Mouse (Mus musculus) neural tube, embryonic 13.5 days (tissue): ENCODE data around the gene Lrriq1. TPM values are rescaled to one million over a fixed set of nuclear protein-coding genes. Genes with fewer than 3 reads are reported as not detected.
A peak's percentile ranks its signal among the peaks of the same experiment; 100 is the strongest.

Experiments used
- ATAC-seq: fragments of 200-750 bp; cut with Nextera tagmentation; 2 replicates; pipeline ENCODE4 v1.8.0; 2017; ENCODE audit warnings: low read depth, mild to moderate bottlenecking, moderate TSS enrichment, moderate library complexity
- H3K27ac ChIP-seq: fragments of 300-500 bp; sonication (generic); replicated peaks from 2 replicates; pipeline ENCODE4 v1.5.1; 2015; ENCODE audit warnings: moderate library complexity, mild to moderate bottlenecking, inconsistent platforms
- H3K27me3 ChIP-seq: fragments of 300-500 bp; sonication (generic); 2 replicates; pipeline ENCODE4 v1.6.1; 2015; ENCODE audit warnings: mild to moderate bottlenecking, inconsistent platforms
- H3K36me3 ChIP-seq: fragments of 300-500 bp; sonication (generic); 2 replicates; pipeline ENCODE4 v1.6.1; 2015; ENCODE audit warnings: mild to moderate bottlenecking, inconsistent platforms
- H3K4me1 ChIP-seq: fragments of 300-500 bp; sonication (generic); replicated peaks from 2 replicates; pipeline ENCODE4 v1.6.1; 2015; ENCODE audit warnings: inconsistent platforms
- H3K4me2 ChIP-seq: fragments of 300-500 bp; sonication (generic); 2 replicates; pipeline ENCODE4 v1.6.1; 2015; ENCODE audit warnings: inconsistent platforms, mild to moderate bottlenecking, moderate library complexity
- H3K4me3 ChIP-seq: fragments of 300-500 bp; sonication (generic); 2 replicates; pipeline ENCODE4 v1.5.1; 2015; ENCODE audit warnings: mild to moderate bottlenecking, inconsistent platforms
- H3K9ac ChIP-seq: fragments of 300-500 bp; sonication (generic); 2 replicates; pipeline ENCODE4 v1.6.1; 2015; ENCODE audit warnings: moderate library complexity, mild to moderate bottlenecking, inconsistent platforms
- H3K9me3 ChIP-seq: fragments of 300-500 bp; sonication (generic); 2 replicates; pipeline ENCODE4 v1.6.1; 2016; ENCODE audit warnings: inconsistent platforms
- WGBS: fragments of 180-500 bp; shearing (Covaris S2); methylation state at CpG from one replicate; pipeline ENCODE4 v1.1.7; 2015; 5-methylcytosine and 5-hydroxymethylcytosine counted together
- polyA plus RNA-seq: library from polyadenylated mRNA; unstranded; fragments of >200 nt; fragmentation: Nextera tagmentation; extraction: Ambion mirVana; gene quantifications from 2 replicates; pipeline ENCODE4 v1.2.1, GENCODE M21; 2015

Lrriq1 gene
- 1.6 and 1.9 TPM in 2 replicates for polyA plus RNA-seq

- Histone ChIP-seq H3K4me3 (peak within 1 kb of the TSS; percentile 60), H3K4me2 (peak within 1 kb of the TSS; percentile 88), H3K9me3 (no peaks in the 10 kb centered on the region), H3K9ac (peak within 1 kb of the TSS; percentile 69), H3K27ac (no peak within 1 kb of the TSS), H3K36me3 (no peaks in the 10 kb centered on the region), H3K4me1 (peaks cover 5% of the 10 kb centered on the region; the same call in 1 of the 2 replicates), H3K27me3 (no peaks in the 10 kb centered on the region)
- ATAC-seq: peak; percentile 100
- 10% methylated on average over 25 of the region's 25 CpGs for WGBS
These were observed at the start of gene Lrriq1 for GRCm38 (mm10) chr10:103235707-103236459. Lrriq1 (minus strand) TSS chr10:103236322.

DNA sequence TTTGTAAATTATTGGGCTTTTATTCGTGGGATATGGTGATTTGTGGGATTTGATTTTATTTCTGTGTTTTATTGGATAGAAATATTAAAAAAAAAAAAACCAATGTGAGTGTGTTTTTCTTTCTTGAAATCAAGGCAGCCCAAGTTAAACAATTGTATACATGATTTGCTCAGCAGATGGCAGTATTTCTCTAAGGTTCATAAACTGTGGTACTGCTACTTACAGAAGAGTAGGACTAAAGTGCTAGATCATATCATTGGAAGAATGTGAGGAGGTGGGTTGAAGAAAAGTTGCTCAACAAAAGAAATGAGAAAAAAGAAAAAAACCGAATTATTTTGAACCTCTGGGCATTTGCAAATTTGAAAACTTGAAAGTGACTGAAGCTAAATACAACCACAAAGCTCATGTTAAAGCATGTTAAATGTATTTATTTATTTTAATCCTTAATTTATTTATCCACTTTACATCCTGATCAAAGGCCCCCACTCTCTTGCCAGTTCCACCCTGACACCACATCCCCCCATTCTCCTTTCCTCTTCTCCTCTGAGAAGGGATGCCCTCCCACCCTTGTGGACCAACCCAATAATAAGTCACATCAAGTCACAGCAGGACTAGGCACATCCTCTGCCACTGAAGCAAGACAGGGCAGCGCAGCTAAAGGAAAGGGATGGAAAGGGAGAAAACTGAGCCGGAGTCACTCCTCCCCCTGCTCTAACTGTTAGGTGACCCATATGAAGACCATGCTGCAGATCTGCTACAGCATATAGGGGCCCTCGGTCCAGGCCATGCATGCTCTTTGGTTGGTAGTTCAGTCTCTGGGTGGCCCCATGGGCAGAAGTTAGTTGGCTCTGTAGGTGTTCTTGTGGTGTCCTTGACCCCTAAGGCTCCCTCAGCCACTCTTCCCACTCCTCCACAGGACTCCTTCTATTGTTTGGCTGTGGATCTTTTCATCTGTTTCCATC lies 18.0 kb upstream of the Lrriq1 start:
- H3K4me3 ChIP-seq: no peak overlapping the region
- no peaks in the 10 kb centered on the region for H3K9me3 ChIP-seq
- WGBS: 59% methylated on average over 5 of the region's 5 CpGs
- H3K36me3 ChIP-seq: no peaks in the 10 kb centered on the region
- no peak overlapping the region for H3K4me2 ChIP-seq
- 0 out of 2 replicates have a peak, but pooled peaks have one; percentile 47 for ATAC-seq
- H3K9ac ChIP-seq: no peak overlapping the region
- no peaks in the 10 kb centered on the region for H3K27me3 ChIP-seq
- H3K27ac ChIP-seq: no peak overlapping the region
- H3K4me1 ChIP-seq: no peaks in the 10 kb centered on the region

DNA sequence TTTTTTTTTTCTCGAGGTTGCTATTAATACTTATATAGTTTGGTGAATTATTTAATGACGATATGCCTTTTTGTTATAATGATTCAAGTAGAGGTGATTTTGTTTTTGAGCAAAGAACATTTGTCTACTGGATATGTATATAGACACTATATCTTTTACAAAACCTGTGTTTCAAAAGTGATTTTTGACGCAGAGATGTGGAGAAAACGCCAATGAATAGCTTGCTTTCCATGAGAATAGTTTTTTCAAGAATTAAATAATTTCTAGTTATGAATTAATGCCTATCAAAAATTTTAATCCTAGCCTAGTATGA lies 294 bp upstream of the Lrriq1 start:
- Histone ChIP-seq H3K9me3 (no peaks in the 10 kb centered on the region), H3K27ac (no peak overlapping the region), H3K4me2 (peak overlapping the region; percentile 88), H3K36me3 (no peaks in the 10 kb centered on the region), H3K4me1 (peaks cover 5% of the 10 kb centered on the region; the same call in 1 of the 2 replicates), H3K4me3 (peak overlapping the region; percentile 60), H3K27me3 (no peaks in the 10 kb centered on the region), H3K9ac (no peak overlapping the region)
- WGBS: 22% methylated on average over 4 of the region's 4 CpGs
- ATAC-seq: no peak

DNA sequence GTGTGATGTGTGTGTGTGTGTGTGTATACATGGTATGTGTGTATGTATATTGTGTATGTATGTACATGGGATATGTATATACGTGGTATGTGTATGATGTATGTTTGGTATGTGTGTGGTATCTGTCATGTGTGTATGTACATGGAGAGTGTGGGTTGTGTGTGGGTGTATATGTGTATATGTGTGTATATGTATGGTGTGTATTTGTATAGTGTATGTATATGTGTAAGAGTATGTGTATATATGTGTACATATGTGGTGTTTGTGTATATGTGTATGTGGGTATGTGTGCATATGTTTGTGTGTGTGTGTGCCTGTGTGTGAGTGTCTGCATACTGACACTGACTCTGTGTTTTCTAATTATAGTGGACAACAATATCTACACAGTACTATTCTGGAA lies 9.5 kb downstream of the Lrriq1 start:
- 91% methylated on average over 1 of the region's 1 CpGs for WGBS
- Histone ChIP-seq H3K9ac (no peak overlapping the region), H3K4me3 (no peak overlapping the region), H3K4me1 (no peaks in the 10 kb centered on the region), H3K36me3 (no peaks in the 10 kb centered on the region), H3K27ac (no peak overlapping the region), H3K27me3 (no peaks in the 10 kb centered on the region), H3K4me2 (no peak overlapping the region), H3K9me3 (no peaks in the 10 kb centered on the region)
- ATAC-seq: no peak

- ATAC-seq: peak; percentile 85
- 55% methylated on average over 4 of the region's 4 CpGs for WGBS
- H3K4me1 ChIP-seq: no peaks in the 10 kb centered on the region
These were observed 41.3 kb downstream of the Lrriq1 start for GRCm38 (mm10) chr10:103194655-103195328.

GRCm38 (mm10) chr10:103145769-103146379 lies 90.2 kb downstream of the Lrriq1 start:
- 66% methylated on average over 8 of the region's 8 CpGs for WGBS
- no peak for ATAC-seq

More at GRCm38 (mm10) chr10:103194655-103195328, 41.3 kb downstream of the Lrriq1 start:
- Histone ChIP-seq H3K9ac (no peak overlapping the region), H3K27ac (no peak overlapping the region), H3K4me3 (no peak overlapping the region), H3K27me3 (no peaks in the 10 kb centered on the region), H3K36me3 (no peaks in the 10 kb centered on the region), H3K4me2 (no peak overlapping the region), H3K9me3 (no peaks in the 10 kb centered on the region)

DNA sequence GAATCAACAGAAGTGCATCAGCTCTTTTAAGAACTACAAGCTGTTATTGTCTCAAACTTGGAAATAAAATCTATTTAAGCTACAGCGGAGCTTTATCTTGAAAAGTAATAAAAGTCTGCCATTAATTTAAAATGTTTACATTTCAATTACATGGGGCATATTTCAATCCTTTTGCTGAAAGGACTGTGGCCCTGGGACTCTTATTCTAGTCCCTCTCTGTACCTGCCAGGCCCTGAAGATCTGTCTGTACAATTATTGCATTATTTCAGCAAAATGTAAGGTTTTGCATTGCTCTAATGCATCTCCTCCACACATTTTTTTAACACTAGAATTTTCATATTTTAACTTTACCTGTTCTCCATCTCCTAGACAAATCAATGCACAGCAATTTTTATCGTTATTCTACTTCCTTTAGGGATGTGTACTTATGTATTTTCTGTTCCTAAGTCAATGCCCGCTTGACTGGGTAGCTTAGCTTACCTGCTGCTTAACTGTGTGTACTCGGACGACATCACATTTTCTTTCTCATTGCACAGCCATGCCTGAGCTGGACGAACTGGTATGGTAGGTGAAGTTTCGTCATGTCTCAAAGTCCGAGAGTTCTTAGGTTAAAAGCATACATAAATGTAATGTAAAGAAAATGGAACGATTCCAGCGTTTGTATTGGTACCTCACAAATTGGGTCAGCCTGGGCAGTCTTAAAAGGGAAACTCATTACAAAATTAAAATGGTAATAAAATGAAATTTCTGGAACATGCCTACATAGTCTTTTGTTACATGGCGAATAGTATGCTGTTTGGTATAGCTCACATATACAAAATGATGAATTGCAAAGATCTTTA lies 91.0 kb downstream of the Lrriq1 start:
- WGBS: 68% methylated on average over 11 of the region's 11 CpGs

More at GRCm38 (mm10) chr10:103145769-103146379, 90.2 kb downstream of the Lrriq1 start:
- H3K9me3 ChIP-seq: no peaks in the 10 kb centered on the region
- H3K4me2 ChIP-seq: no peak overlapping the region
- H3K27me3 ChIP-seq: peaks cover 4% of the 10 kb centered on the region; the same call in 1 of the 2 replicates
- no peak overlapping the region for H3K4me3 ChIP-seq
- H3K36me3 ChIP-seq: no peaks in the 10 kb centered on the region
- H3K4me1 ChIP-seq: no peaks in the 10 kb centered on the region
- no peak overlapping the region for H3K27ac ChIP-seq
- H3K9ac ChIP-seq: no peak overlapping the region

DNA sequence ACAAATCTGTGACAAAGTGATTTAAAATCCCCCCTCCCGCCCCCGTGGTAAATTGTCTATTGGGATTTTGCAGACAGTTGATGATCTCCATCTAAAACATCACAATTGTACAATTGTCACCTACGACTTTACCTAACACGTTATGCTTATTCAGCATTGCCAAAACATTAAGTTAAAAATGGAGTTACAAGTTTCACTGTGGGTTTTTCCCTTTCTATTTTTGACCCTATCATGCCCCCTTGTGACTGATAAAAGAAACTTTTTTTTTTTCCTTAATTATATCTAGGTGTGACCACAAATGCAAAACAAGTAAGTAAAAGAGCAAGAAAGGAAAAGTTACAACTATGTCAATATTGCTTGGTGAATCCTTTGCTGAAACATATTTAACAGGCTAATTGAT lies 93.6 kb downstream of the Lrriq1 start:
- H3K4me3 ChIP-seq: no peak overlapping the region
- no peak for ATAC-seq
- no peak overlapping the region for H3K9ac ChIP-seq
- peaks cover 4% of the 10 kb centered on the region; the same call in 1 of the 2 replicates for H3K27me3 ChIP-seq
- no peaks in the 10 kb centered on the region for H3K36me3 ChIP-seq
- H3K4me1 ChIP-seq: no peaks in the 10 kb centered on the region
- no peaks in the 10 kb centered on the region for H3K9me3 ChIP-seq
- WGBS: 58% methylated on average over 4 of the region's 4 CpGs
- no peak overlapping the region for H3K4me2 ChIP-seq
- H3K27ac ChIP-seq: no peak overlapping the region

More for the DNA sequence above, 91.0 kb downstream of the Lrriq1 start:
- no peaks in the 10 kb centered on the region for H3K9me3 ChIP-seq
- no peak overlapping the region for H3K9ac ChIP-seq
- H3K4me1 ChIP-seq: no peaks in the 10 kb centered on the region
- no peak overlapping the region for H3K4me3 ChIP-seq
- no peak overlapping the region for H3K4me2 ChIP-seq
- no peaks in the 10 kb centered on the region for H3K36me3 ChIP-seq
- no peak overlapping the region for H3K27ac ChIP-seq
- H3K27me3 ChIP-seq: peaks cover 4% of the 10 kb centered on the region; the same call in 1 of the 2 replicates
- ATAC-seq: no peak

GRCm38 (mm10) chr10:103141532-103141931 lies 94.6 kb downstream of the Lrriq1 start:
- Histone ChIP-seq H3K27me3 (peaks cover 4% of the 10 kb centered on the region; the same call in 1 of the 2 replicates), H3K36me3 (no peaks in the 10 kb centered on the region), H3K4me1 (no peaks in the 10 kb centered on the region), H3K4me3 (no peak overlapping the region), H3K27ac (no peak overlapping the region), H3K9me3 (no peaks in the 10 kb centered on the region), H3K4me2 (no peak overlapping the region), H3K9ac (no peak overlapping the region)
- no peak for ATAC-seq
- WGBS: 47% methylated on average over 6 of the region's 6 CpGs

DNA sequence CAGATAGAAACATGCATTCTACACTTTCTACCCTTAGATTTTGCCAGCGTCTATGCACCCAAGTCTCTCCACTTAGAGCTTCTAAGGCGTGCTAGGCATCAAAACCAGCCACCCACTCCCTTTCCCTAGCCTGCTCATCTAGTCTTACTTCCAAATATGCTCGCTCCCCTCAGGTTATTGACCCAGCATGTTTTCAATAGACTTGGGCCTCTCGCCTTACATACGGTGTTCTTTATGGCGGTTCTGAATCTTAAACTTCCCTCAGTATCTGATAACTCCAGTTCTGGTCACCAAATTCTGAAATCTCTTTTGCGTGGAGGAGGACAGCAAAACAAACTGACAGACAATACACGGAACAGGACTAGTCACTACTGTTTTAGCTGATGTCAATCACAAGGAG lies 95.5 kb downstream of the Lrriq1 start:
- Histone ChIP-seq H3K9me3 (no peaks in the 10 kb centered on the region), H3K4me2 (no peak overlapping the region), H3K9ac (no peak overlapping the region), H3K27me3 (no peaks in the 10 kb centered on the region; the same call in 1 of the 2 replicates), H3K36me3 (no peaks in the 10 kb centered on the region), H3K4me3 (no peak overlapping the region), H3K27ac (no peak overlapping the region), H3K4me1 (no peaks in the 10 kb centered on the region)
- 77% methylated on average over 8 of the region's 8 CpGs for WGBS
- ATAC-seq: no peak

- ATAC-seq: no peak
- Histone ChIP-seq H3K9me3 (no peaks in the 10 kb centered on the region), H3K36me3 (no peaks in the 10 kb centered on the region), H3K27me3 (no peaks in the 10 kb centered on the region), H3K4me1 (no peaks in the 10 kb centered on the region), H3K4me2 (no peak overlapping the region), H3K9ac (no peak overlapping the region), H3K4me3 (no peak overlapping the region), H3K27ac (no peak overlapping the region)
- WGBS: 68% methylated on average over 6 of the region's 6 CpGs
These were observed 121.5 kb downstream of the Lrriq1 start for GRCm38 (mm10) chr10:103114629-103115028.
